Mouse (Mus musculus): Measurements from ENCODE around the gene Hcn1.
"Not testable (repeated sequence)": the region's sequence is repeated elsewhere in the genome, so short reads cannot be mapped to it uniquely, and the experiment has no call there.

The Hcn1 gene

GRCm38 (mm10) chr13:117858416-117858815 lies 256.3 kb downstream of the Hcn1 start:
- DNase-seq (ENCODE audit: low spot score in 2 of 2): no peak

GRCm38 (mm10) chr13:117877787-117878186 lies 275.7 kb downstream of the Hcn1 start:
- no peak for DNase-seq (ENCODE audit: low spot score in 2 of 2)

GRCm38 (mm10) chr13:117880471-117881225 lies 278.5 kb downstream of the Hcn1 start:
- no peak for DNase-seq (ENCODE audit: low spot score in 2 of 2)

- DNase-seq (ENCODE audit: low spot score in 2 of 2): no peak
Observed at GRCm38 (mm10) chr13:117892076-117892475, 290.0 kb downstream of the Hcn1 start.

- DNase-seq (ENCODE audit: low spot score in 2 of 2): no peak
Observed at GRCm38 (mm10) chr13:117898052-117898451, 295.9 kb downstream of the Hcn1 start.

- DNase-seq (ENCODE audit: low spot score in 2 of 2): no peak
Observed at GRCm38 (mm10) chr13:117907801-117908200, 305.7 kb downstream of the Hcn1 start.

GRCm38 (mm10) chr13:117929734-117930133 lies 327.6 kb downstream of the Hcn1 start:
- DNase-seq (ENCODE audit: low spot score in 2 of 2): no peak

GRCm38 (mm10) chr13:117931746-117932145 lies 329.6 kb downstream of the Hcn1 start:
- no peak for DNase-seq (ENCODE audit: low spot score in 2 of 2)

GRCm38 (mm10) chr13:117938761-117939160 lies 336.6 kb downstream of the Hcn1 start:
- no peak for DNase-seq (ENCODE audit: low spot score in 2 of 2)

GRCm38 (mm10) chr13:117940536-117941280 lies 338.6 kb downstream of the Hcn1 start:
- no peak for DNase-seq (ENCODE audit: low spot score in 2 of 2)

- DNase-seq (ENCODE audit: low spot score in 2 of 2): no peak
Observed at GRCm38 (mm10) chr13:117946843-117947242, 344.7 kb downstream of the Hcn1 start.

GRCm38 (mm10) chr13:117947704-117948376 lies 345.7 kb downstream of the Hcn1 start:
- DNase-seq (ENCODE audit: low spot score in 2 of 2): no peak

- DNase-seq (ENCODE audit: low spot score in 2 of 2): no peak
Observed at GRCm38 (mm10) chr13:117958496-117959421, 356.6 kb downstream of the Hcn1 start.

GRCm38 (mm10) chr13:117964620-117965019 lies 362.5 kb downstream of the Hcn1 start:
- DNase-seq (ENCODE audit: low spot score in 2 of 2): no peak

- DNase-seq (ENCODE audit: low spot score in 2 of 2): no peak
Observed at GRCm38 (mm10) chr13:117975382-117975781, 373.3 kb downstream of the Hcn1 start.

GRCm38 (mm10) chr13:117975823-117976222 lies 373.7 kb downstream of the Hcn1 start:
- DNase-seq (ENCODE audit: low spot score in 2 of 2): no peak

GRCm38 (mm10) chr13:117984339-117984738 lies 382.2 kb downstream of the Hcn1 start:
- no peak for DNase-seq (ENCODE audit: low spot score in 2 of 2)

GRCm38 (mm10) chr13:117999767-118000488 lies 397.8 kb downstream of the Hcn1 start:
- no peak for DNase-seq (ENCODE audit: low spot score in 2 of 2)

GRCm38 (mm10) chr13:118000538-118000937 lies 398.4 kb downstream of the Hcn1 start:
- no peak for DNase-seq (ENCODE audit: low spot score in 2 of 2)

- no peak for DNase-seq (ENCODE audit: low spot score in 2 of 2)
Observed at GRCm38 (mm10) chr13:118021176-118021575, 419.1 kb downstream of the Hcn1 start.

- DNase-seq (ENCODE audit: low spot score in 2 of 2): not testable (repeated sequence)
Observed at GRCm38 (mm10) chr13:118022891-118023290, 420.8 kb downstream of the Hcn1 start.
